Mouse (Mus musculus): Measurements from ENCODE around the gene Polr2e.

The Polr2e gene

GRCm38 (mm10) chr10:80033511-80034391 lies 5.8 kb downstream of the Polr2e start:
- peak; percentile 90 for DNase-seq (ENCODE audit: low read depth)

DNA sequence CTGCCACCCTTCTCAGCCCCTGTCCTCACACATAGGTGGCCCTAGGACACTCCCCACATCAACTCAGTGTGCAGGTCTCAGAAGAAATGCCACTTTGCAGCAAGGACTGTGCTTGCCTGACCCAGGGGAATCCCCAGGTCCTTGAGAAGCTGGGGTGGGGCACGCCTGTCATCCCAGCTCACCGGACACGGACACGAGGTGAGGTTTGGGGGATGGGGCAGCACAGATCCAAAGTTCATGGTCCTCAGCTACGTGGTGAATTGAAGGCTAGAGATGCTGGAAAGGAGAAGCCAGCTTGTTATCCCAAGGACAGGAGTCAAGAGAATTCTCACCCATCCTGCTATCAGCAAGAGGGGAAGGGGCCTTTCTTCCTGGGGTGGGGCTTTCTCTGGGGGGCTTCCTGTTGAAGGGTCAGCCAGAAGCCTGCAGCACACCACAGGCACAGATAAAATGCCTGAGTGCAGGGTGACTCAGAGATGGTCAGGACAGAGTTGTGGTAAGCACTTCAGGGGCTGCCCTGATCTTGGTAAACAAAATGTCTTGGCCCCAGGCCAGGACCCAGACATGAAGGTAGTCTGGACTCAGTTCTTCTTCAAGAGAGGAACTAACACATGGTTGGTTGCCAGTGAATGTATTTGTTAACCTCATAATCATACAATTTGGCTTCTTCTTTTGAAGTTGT lies 6.7 kb downstream of the Polr2e start:
- DNase-seq (ENCODE audit: low read depth), result peak; percentile 100

- DNase-seq (ENCODE audit: low read depth), result no peak
These were observed 8.9 kb downstream of the Polr2e start for GRCm38 (mm10) chr10:80030736-80031135.

DNA sequence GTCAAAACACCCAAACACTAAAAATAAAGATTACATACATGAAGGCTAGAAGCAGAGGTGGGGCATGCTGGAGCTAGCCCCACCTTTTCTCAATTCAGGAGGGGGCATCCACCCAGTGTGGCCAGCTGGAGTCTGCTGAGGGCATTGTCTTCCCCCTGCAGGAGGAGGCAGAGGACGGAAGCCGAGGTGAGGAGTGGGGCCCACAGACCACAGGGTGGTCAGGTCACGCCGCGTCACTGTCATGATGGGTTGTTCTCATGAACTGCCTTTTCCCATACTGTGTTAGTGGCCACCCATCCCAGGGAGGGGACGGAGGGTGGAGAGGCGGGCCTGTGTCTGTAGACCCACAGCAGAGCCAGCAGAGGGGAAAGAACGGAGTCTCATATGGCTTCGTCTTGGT lies 9.4 kb downstream of the Polr2e start:
- peak; percentile 68 for DNase-seq (ENCODE audit: low read depth)

DNA sequence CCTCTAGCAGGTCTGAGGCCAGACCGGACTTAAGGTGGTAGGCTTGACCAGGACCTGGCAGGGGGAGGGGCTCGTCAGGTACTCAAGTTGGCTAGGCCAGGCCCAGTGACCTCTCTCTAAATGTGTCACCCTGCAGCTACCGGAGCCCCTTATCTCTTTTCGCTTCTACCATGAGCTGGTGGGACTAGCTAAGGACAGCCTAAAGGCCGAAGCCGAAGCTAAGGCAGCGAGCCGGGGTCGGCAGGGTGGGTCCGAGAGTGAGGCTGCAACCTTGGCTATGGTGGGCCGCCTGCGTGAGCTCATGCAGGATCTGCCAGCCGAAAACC lies 11.1 kb downstream of the Polr2e start:
- no peak for DNase-seq (ENCODE audit: low read depth)

DNA sequence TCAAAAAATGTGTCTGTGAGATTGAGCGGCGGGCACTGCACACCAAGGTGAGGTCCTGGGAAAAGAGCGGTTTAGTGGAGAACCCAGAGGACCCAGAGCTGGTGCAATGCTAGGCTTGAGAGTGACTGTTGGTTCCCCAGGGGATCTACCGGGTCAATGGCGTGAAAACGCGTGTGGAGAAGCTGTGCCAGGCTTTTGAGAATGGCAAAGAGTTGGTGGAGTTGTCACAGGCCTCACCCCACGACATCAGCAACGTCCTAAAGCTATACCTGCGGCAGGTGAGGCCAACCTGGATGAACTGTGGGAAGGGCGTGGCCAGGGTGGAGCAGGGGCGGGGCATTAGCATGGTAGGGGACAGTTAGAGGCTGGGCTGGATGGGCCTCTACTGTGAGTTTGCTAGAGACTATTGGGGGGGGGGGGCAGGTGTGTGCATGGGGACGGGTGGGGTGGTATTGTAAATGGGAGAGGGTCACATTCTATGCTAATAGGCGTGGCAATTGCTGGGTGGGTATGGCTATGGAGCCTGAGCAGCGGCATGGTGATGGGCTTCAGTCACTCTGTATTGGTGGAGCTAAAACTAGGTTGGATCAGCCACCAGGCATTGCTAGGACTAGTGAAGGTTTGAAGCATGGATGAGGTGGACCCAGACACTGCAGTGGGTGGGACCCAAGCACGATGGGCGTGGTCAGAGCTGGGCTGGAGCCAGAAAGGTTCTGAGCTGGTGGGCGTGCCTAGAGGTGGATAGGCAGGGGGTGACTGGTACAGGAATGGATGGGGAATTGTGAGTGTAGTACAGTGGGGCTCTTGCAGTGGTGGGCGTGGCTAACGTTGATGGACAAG lies 11.7 kb downstream of the Polr2e start:
- peak; percentile 37 for DNase-seq (ENCODE audit: low read depth)

DNA sequence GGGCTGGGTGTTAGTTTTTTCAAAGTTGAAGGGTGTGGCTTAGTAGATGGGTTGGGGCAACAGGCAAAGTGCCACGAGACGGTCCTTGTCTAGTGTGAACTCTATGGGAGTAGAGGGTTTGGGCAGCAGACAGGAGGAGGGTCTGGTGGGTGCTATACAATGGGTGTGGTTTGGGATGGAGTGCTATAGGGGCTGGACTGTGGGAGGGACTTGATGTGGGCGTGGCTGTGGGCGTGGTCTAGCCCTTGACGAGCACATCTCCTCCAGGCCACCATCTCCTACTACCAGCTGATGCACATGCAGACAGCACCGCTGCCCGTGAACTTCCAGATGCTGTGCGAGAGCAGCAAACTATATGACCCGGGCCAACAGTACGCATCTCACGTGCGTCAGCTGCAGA lies 13.7 kb downstream of the Polr2e start:
- peak; percentile 42 for DNase-seq (ENCODE audit: low read depth)

GRCm38 (mm10) chr10:80025463-80025862 lies 14.1 kb downstream of the Polr2e start:
- no peak for DNase-seq (ENCODE audit: low read depth)

GRCm38 (mm10) chr10:80025044-80025347 lies 14.6 kb downstream of the Polr2e start:
- DNase-seq (ENCODE audit: low read depth), result no peak

GRCm38 (mm10) chr10:80024229-80025043 lies 15.2 kb downstream of the Polr2e start:
- DNase-seq (ENCODE audit: low read depth), result peak; percentile 36

DNA sequence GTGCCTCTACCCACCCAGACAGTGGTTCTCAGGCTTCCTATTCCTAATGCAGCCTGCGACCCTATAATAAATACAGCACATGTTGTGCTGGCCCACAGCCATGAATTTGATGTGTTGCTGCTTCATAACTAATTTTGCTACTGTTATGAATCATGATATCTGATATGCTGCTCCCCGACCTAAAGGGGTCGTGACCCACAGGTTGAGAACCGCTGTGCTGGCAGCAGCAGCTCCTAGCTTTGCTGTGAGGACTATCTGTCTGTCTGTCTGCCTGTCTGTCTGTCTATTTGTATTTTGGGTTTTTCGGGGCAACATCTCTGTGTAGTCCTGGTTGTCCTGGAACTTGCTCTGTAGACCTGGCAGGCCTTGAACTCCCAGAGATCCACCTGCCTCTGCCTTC lies 15.8 kb downstream of the Polr2e start:
- peak; percentile 38 for DNase-seq (ENCODE audit: low read depth)

DNA sequence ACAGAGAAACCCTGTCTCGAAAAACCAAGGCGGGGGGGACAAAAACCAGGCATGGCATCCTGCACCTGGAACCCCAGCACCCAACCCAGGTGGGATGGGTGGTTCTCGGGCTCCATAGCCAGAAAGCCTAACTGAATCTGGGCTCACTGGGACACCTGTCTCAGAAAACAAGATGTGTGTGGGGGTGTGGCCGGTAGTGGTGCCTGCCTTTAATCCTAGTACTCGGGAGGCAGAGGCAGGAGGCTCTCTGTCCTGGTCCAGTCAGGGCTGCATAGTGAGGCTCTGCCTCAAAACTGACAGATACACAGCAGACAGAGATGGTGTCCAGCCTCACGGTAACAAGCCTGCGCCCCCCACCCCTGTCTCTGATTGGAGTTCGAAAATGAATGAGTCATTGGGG lies 16.8 kb downstream of the Polr2e start:
- DNase-seq (ENCODE audit: low read depth), result no peak

DNA sequence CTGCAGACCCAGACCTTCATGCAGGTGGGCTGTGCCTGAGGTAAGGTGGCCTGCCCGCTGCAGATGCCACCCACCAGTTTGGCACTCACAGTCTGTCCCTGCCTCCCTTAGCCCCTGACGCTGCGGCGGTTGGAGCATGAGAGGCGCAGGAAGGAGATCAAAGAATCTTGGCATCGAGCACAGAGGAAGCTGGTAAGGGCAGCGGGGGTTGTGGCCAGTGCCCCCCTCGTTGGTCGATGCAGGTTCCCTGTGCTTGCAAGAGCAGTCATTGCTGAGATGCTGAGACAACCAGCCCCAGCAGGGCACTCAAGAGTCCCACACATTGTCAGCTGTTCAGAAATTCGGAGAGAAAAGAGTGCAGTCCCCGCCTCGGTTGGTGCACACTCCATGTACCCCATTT lies 17.4 kb downstream of the Polr2e start:
- no peak for DNase-seq (ENCODE audit: low read depth)

DNA sequence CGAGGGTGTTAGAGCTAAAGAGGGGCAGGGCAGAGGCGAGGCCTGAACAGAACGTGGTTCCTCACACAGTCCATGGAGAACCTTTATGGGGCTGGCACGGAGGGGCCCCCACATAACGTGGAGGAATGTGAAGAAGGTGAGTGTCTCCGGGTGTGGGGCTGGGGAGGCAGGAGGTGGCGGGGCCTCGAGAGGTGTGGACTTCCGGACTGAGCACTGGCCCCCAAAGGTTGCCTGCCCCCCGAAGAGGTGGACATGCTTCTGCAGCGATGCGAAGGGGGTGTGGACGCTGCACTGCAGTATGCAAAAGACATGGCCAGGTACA lies 18.3 kb downstream of the Polr2e start:
- DNase-seq (ENCODE audit: low read depth), result no peak

DNA sequence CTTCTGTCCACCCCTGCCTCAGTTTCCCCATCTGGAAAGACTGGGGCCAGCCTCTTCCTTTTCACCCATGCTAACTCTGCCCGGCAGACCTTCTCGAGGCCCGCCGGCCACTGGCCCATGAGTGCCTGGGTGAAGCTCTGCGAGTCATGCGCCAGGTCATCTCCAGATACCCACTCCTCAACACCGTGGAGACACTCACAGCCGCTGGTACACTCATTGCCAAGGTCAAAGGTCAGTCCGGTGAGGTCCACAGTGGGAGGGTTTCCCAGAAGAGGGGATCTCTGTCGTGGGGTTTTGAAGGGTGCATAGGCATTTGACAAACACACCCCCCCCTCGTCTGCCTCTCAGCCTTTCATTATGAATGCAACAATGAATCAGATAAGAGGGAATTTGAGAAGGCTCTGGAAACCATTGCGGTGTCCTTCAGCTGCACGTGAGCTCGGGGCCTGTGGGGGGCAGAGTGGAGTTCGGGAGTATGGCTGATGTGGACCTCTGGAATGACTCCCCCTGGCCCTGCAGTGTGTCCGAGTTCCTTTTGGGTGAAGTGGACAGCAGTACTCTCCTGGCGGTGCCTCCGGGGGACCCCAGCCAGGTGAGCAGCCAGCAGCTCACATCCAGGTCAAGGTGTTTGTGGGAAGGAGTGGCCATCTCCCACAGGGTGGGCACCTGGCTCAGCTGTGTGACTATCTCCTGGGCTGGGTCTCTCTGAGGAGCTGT lies 18.8 kb downstream of the Polr2e start:
- peak; percentile 37 for DNase-seq (ENCODE audit: low read depth)

- DNase-seq (ENCODE audit: low read depth), result no peak
These were observed 19.4 kb downstream of the Polr2e start for GRCm38 (mm10) chr10:80020191-80020590.

DNA sequence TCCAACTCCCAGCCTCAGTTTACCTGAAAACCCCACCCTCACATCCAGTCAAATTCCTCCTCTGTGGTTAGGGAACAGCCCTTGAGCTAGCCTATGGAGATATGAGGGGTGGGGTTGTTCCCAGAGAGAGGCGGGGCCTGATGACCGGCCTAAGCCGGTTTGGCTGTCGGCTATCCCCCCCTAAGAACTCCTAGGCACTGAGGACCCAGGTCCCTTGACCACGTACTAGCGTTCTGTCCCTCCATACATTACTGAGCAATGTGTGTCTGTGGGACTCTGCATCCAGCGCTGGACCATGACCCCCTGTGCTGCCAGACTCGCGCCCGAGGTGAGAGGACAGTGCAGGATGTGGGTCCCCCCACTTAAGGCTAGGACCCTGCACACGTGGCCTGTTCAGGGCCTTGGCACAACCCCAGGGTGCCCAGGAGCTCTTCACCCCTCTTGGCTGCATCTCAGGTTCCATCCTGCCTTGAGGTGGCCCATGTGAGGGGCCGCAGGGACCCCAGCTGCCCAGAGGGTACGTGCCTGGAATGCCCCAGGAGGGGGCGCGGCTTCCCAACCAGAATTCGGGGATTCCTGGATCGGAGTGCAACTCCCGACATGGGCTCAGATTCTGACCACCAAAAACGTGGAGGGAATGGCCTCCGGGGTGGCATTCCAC lies 20.0 kb downstream of the Polr2e start:
- DNase-seq (ENCODE audit: low read depth), result no peak

DNA sequence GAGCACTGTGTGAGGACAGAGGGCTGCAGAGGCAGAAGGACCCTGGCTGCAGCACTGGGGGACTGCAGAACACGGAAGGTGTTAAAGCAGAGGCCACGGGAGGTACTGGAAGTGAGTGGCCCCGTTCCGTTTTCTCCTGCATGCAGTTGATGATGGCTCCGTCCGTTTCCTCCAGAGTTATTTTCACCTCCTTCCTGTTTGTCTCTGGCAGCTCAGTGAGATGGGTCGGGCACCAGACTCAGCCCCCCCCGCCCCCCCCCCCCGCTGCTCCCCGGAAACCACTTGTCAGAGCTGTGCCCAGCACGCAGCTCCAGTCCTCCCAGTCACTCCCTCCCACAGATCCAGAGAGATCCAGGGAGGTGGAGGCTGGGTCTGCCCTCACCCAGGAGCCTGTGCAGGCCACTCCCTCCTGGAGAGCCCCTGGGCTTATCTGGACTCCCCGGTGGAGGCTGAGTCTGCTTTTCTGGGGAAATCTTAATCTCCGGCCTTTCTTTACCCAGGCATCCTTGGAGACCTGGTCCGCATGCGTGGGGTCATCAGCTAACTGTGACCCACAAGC lies 20.8 kb downstream of the Polr2e start:
- peak; percentile 60 for DNase-seq (ENCODE audit: low read depth)

- no peak for DNase-seq (ENCODE audit: low read depth)
These were observed 21.8 kb downstream of the Polr2e start for GRCm38 (mm10) chr10:80017771-80018170.

DNA sequence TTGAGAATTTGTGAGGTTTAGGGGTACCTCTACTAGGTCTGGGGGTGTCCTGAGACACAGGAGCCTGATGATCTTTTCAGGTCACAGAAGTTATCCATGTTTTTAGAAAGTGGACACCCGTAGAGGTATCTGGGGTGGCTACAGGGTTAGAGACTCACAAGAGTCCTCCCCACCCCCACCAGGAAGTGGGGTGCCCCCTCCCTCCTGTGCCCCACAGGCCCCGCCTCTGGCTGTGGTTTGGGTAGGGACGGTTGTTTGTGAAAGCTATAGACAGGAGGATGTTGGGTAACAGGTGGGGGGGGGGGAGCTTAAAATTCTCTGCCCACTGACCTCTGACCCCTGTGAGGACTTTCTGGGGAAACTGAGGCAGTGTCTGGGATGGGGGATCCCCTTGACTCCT lies 22.2 kb downstream of the Polr2e start:
- peak; percentile 94 for DNase-seq (ENCODE audit: low read depth)

- DNase-seq (ENCODE audit: low read depth), result peak; percentile 76
These were observed 22.7 kb downstream of the Polr2e start for GRCm38 (mm10) chr10:80016931-80017330.
